Mouse (Mus musculus): ENCODE measurements around the gene Fign. TPM values are rescaled to one million over a fixed set of nuclear protein-coding genes. Genes with fewer than 3 reads are reported as not detected.

The Fign gene
- polyA plus RNA-seq (2017; shearing (Covaris generic)): 0.52 TPM

GRCm38 (mm10) chr2:64097937-64098617 is at the start of gene Fign:
Fign (minus strand) TSS chr2:64098038.

Measured in effector memory CD4-positive, alpha-beta T cell, adult 7 months (primary cell).